Mouse (Mus musculus) layer of hippocampus, adult 6 months (tissue): ENCODE data around the gene Ms4a4d. TPM values are rescaled to one million over a fixed set of nuclear protein-coding genes. Genes with fewer than 3 reads are reported as not detected.

Experiments
- long read RNA-seq, 2 experiments: library from polyadenylated mRNA; unstranded; transcript quantifications; one replicate each; pipeline ENCODE4 v2.0.0; 2019 to 2020
- polyA plus RNA-seq: library from polyadenylated mRNA; unstranded; fragments of <200 nt; fragmentation: Nextera tagmentation; gene quantifications from 2 replicates; pipeline ENCODE4 v1.2.3, GENCODE M21; 2021

Gene Ms4a4d
- not detected in 2 replicates for polyA plus RNA-seq
- long read RNA-seq, experiment 1: 0 reads
- long read RNA-seq, experiment 2: 0 reads

GRCm38 (mm10) chr19:11536593-11536992 is at the start of gene Ms4a4d:
Gene Ms4a4d (plus strand): TSS chr19:11536801.

GRCm38 (mm10) chr19:11516246-11516645 is 20.4 kb upstream of the Ms4a4d start, which contains the start of gene Ms4a6b:
Gene Ms4a6b (plus strand): TSS chr19:11516512.

GRCm38 (mm10) chr19:11604603-11605002 is 68.0 kb downstream of the Ms4a4d start, which contains the start of gene Ms4a6d:
Gene Ms4a6d (minus strand): TSS chr19:11604849.

Other genes with a start within 250 kb of the Ms4a4d start
- gene Ms4a14, start 222.3 kb upstream of the Ms4a4d start, polyA plus RNA-seq: not detected in 2 replicates
- 0.95 and 1.3 TPM in 2 replicates for gene Ms4a7, start 200.7 kb upstream of the Ms4a4d start, polyA plus RNA-seq
- gene Ms4a4a, start 161.3 kb upstream of the Ms4a4d start, polyA plus RNA-seq: 0.30 TPM in 1 of 2 replicates, not detected in the other
- gene Ms4a4c, start 132.0 kb upstream of the Ms4a4d start, polyA plus RNA-seq: 0.15 and 0.60 TPM in 2 replicates
- 0.23 TPM in 1 of 2 replicates, not detected in the other for gene Ms4a4b, start 93.2 kb upstream of the Ms4a4d start, polyA plus RNA-seq
- gene Ms4a6c, start 67.4 kb upstream of the Ms4a4d start, polyA plus RNA-seq: 0.92 and 1.4 TPM in 2 replicates
- 0.40 TPM in 1 of 2 replicates, not detected in the other for gene Gm8369, start 50.9 kb upstream of the Ms4a4d start, polyA plus RNA-seq
- 2.0 and 2.5 TPM in 2 replicates for gene Ms4a6b, start 20.3 kb upstream of the Ms4a4d start, polyA plus RNA-seq
- 1.5 and 1.8 TPM in 2 replicates for gene Ms4a6d, start 68.0 kb downstream of the Ms4a4d start, polyA plus RNA-seq
- not detected in 2 replicates for gene Ms4a2, start 86.9 kb downstream of the Ms4a4d start, polyA plus RNA-seq
- not detected in 2 replicates for gene Ms4a3, start 104.0 kb downstream of the Ms4a4d start, polyA plus RNA-seq
- gene Oosp2, start 123.8 kb downstream of the Ms4a4d start, polyA plus RNA-seq: not detected in 2 replicates
- gene Oosp1, start 154.3 kb downstream of the Ms4a4d start, polyA plus RNA-seq: not detected in 2 replicates
- gene Oosp3, start 160.3 kb downstream of the Ms4a4d start, polyA plus RNA-seq: not detected in 2 replicates
- gene Gif, start 210.8 kb downstream of the Ms4a4d start, polyA plus RNA-seq: not detected in 2 replicates
- 50.9 and 52.3 TPM in 2 replicates for gene Mrpl16, start 233.6 kb downstream of the Ms4a4d start, polyA plus RNA-seq